Mouse (Mus musculus) liver, adult (tissue): ENCODE measurements around the gene Adgrb2.

ENCODE experiments used
- GATA4 ChIP-seq: IDR thresholded peaks from 2 replicates; pipeline ENCODE4 v1.6.1; 2014; ENCODE audit warnings: mild to moderate bottlenecking, low read length; ENCODE audit not compliant: insufficient replicate concordance

The Adgrb2 gene

GRCm38 (mm10) chr4:129984421-129985061 is at the start of gene Adgrb2:
Gene Adgrb2 (plus strand): TSS chr4:129984870.
- TF ChIP-seq GATA4, result no peak

- no peak for TF ChIP-seq GATA4
These were observed 33.3 kb upstream of the Adgrb2 start for GRCm38 (mm10) chr4:129951359-129951821.

GRCm38 (mm10) chr4:129952241-129952810 is 32.3 kb upstream of the Adgrb2 start:
- no peak for TF ChIP-seq GATA4

GRCm38 (mm10) chr4:129954527-129954926 is 30.1 kb upstream of the Adgrb2 start:
- TF ChIP-seq GATA4, result no peak

- no peak for TF ChIP-seq GATA4
These were observed 24.3 kb upstream of the Adgrb2 start for GRCm38 (mm10) chr4:129960180-129960944.

- TF ChIP-seq GATA4, result no peak
These were observed 19.4 kb upstream of the Adgrb2 start for GRCm38 (mm10) chr4:129965294-129965693.

- no peak for TF ChIP-seq GATA4
These were observed 18.5 kb upstream of the Adgrb2 start for GRCm38 (mm10) chr4:129966201-129966600.

GRCm38 (mm10) chr4:129967024-129968014 is 17.4 kb upstream of the Adgrb2 start:
- TF ChIP-seq GATA4, result no peak

GRCm38 (mm10) chr4:129970168-129970567 is 14.5 kb upstream of the Adgrb2 start:
- TF ChIP-seq GATA4, result no peak

- TF ChIP-seq GATA4, result no peak
These were observed 13.8 kb upstream of the Adgrb2 start for GRCm38 (mm10) chr4:129970861-129971260.

GRCm38 (mm10) chr4:129971989-129972388 is 12.7 kb upstream of the Adgrb2 start:
- TF ChIP-seq GATA4, result no peak

GRCm38 (mm10) chr4:129974285-129974684 is 10.4 kb upstream of the Adgrb2 start:
- no peak for TF ChIP-seq GATA4

GRCm38 (mm10) chr4:129977256-129977655 is 7.4 kb upstream of the Adgrb2 start:
- no peak for TF ChIP-seq GATA4

- no peak for TF ChIP-seq GATA4
These were observed 6.4 kb upstream of the Adgrb2 start for GRCm38 (mm10) chr4:129978227-129978626.

GRCm38 (mm10) chr4:129978930-129979329 is 5.7 kb upstream of the Adgrb2 start:
- no peak for TF ChIP-seq GATA4

GRCm38 (mm10) chr4:129981657-129982056 is 3.0 kb upstream of the Adgrb2 start:
- no peak for TF ChIP-seq GATA4

- no peak for TF ChIP-seq GATA4
These were observed 1.6 kb upstream of the Adgrb2 start for GRCm38 (mm10) chr4:129983046-129983445.
